Mouse (Mus musculus) intestine, postnatal 0 days (tissue): ENCODE data around the gene Mapkap1. TPM values are rescaled to one million over a fixed set of nuclear protein-coding genes. Genes with fewer than 3 reads are reported as not detected.
A peak's percentile ranks its signal among the peaks of the same experiment; 100 is the strongest.

Experiments
- ATAC-seq: fragments of 200-750 bp; cut with Nextera tagmentation; 2 replicates; pipeline ENCODE4 v1.8.0; 2017; ENCODE audit warnings: mild to moderate bottlenecking, moderate TSS enrichment, moderate library complexity
- H3K27ac ChIP-seq: fragments of 300-500 bp; sonication (generic); 2 replicates; pipeline ENCODE4 v1.5.1; 2014; ENCODE audit warnings: mild to moderate bottlenecking, low read depth, low read length, moderate library complexity
- H3K27me3 ChIP-seq: fragments of 300-500 bp; sonication (generic); replicated peaks from 2 replicates; pipeline ENCODE4 v1.6.1; 2014; ENCODE audit warnings: low read length, mixed read lengths; ENCODE audit not compliant: control insufficient read depth, insufficient read depth
- H3K36me3 ChIP-seq: fragments of 300-500 bp; sonication (generic); 2 replicates; pipeline ENCODE4 v1.6.1; 2014; ENCODE audit warnings: mild to moderate bottlenecking, moderate library complexity; ENCODE audit not compliant: control insufficient read depth, insufficient read depth
- H3K4me1 ChIP-seq: fragments of 300-500 bp; sonication (generic); replicated peaks from 2 replicates; pipeline ENCODE4 v1.6.1; 2014; ENCODE audit warnings: antibody characterized with exemption, low read length, mixed read lengths; ENCODE audit not compliant: control insufficient read depth, insufficient read depth
- H3K4me2 ChIP-seq: fragments of 300-500 bp; sonication (generic); replicated peaks from 2 replicates; pipeline ENCODE4 v1.6.1; 2014; ENCODE audit warnings: low read depth, mild to moderate bottlenecking, moderate library complexity
- H3K4me3 ChIP-seq: fragments of 300-500 bp; sonication (generic); 2 replicates; pipeline ENCODE4 v1.5.1; 2014; ENCODE audit warnings: low read depth, low read length
- H3K9ac ChIP-seq: fragments of 300-500 bp; sonication (generic); 2 replicates; pipeline ENCODE4 v1.6.1; 2014; ENCODE audit warnings: mild to moderate bottlenecking, low read depth, low read length
- H3K9me3 ChIP-seq: fragments of 300-500 bp; sonication (generic); 2 replicates; pipeline ENCODE4 v1.6.1; 2016; ENCODE audit warnings: mixed run types; ENCODE audit not compliant: control insufficient read depth
- CTCF ChIP-seq: sonication (generic); IDR thresholded peaks from 2 replicates; pipeline ENCODE4 v1.5.1; 2016; ENCODE audit warnings: low read depth, mild to moderate bottlenecking, control low read depth, antibody characterized with exemption, moderate library complexity
- WGBS: fragments of 180-500 bp; shearing (Covaris S2); extraction: QIAGEN DNeasy Blood & Tissue Kit; methylation state at CpG from one replicate; pipeline ENCODE4 v1.1.7; 2014; 5-methylcytosine and 5-hydroxymethylcytosine counted together
- polyA plus RNA-seq: library from polyadenylated mRNA; unstranded; fragments of >200 nt; fragmentation: Nextera tagmentation; extraction: Ambion mirVana; gene quantifications from 2 replicates; pipeline ENCODE4 v1.2.1, GENCODE M21; 2015

Mapkap1 gene
- polyA plus RNA-seq, 1 experiment from 2014 or later = 73.0 TPM

DNA sequence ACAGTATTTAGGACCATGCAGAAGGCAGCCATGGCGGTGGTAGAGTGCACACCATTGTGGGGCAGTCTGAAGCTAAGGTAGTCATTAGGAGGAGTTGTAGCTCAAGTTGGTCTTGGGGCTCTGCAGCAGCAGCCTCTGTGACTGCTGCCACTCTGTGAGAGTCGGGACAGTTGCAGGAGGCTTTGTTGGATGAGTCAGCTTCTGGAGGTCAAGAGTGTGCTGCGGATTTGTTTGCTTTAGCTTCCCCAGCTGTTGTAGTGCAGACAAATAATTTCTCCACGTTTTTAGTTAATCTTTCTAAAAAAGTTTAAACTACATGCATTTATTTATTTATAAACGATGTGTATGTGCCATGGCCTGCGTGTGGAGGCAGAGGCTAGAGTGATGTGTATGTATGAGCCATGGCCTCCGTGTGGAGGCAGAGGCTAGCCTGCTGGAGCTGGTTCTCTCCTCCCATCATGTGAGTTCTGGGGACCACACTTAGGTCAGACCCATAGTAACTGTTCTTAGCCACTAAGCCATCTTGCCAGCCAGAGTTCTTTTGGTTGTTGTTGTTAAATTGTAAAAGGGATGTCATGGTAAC, 62.1 kb downstream of the Mapkap1 start:
- H3K27ac ChIP-seq = no peak overlapping the region
- TF ChIP-seq CTCF = no peak
- H3K4me1 ChIP-seq = no peaks in the 10 kb centered on the region
- no peak overlapping the region for H3K9ac ChIP-seq
- 35% methylated on average over 7 of the region's 7 CpGs for WGBS
- no peak overlapping the region for H3K4me2 ChIP-seq
- no peaks in the 10 kb centered on the region for H3K27me3 ChIP-seq
- no peak for ATAC-seq
- H3K4me3 ChIP-seq = no peak overlapping the region
- H3K9me3 ChIP-seq = no peaks in the 10 kb centered on the region
- H3K36me3 ChIP-seq = no peaks in the 10 kb centered on the region

DNA sequence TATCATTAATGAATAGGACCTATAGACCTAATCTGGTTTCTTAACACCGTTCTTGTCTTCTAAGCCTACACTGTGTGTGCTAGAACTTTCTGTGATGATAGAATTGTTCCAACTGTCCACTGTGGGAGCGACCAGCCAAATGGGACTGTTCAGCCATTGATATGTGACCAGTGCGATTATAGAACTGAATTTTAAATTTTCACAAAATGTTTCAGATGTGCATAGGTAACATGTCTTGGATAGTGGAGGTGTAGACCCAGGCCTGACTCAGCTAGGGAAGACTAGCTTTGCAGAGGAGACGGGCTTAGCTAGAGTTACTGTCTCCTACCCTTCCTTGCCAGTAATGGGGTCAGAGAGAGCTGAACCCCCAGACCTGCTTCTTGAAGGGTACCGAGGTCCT, 62.8 kb downstream of the Mapkap1 start:
- no peaks in the 10 kb centered on the region for H3K4me1 ChIP-seq

DNA sequence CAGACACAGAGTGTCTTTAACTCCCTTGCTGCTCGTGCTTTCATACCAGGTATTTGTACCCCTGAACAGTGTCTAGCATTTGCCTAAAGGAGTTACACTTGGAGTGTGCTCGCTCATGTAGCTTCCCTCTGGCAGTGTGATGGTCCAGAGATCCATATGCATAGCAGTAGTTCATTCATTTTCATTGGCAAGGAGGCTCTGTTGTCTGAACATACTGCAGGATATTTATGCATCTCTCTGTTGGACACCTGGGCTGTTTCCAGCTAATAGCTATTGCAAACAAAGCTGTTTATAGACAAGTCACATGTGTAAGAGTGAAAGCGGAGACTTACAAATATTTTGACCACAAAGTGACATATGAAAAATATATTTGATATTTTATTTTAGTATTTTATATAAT, 67.2 kb downstream of the Mapkap1 start:
- no peaks in the 10 kb centered on the region for H3K27me3 ChIP-seq
- H3K4me2 ChIP-seq = no peak overlapping the region
- 0 out of 2 replicates have a peak, but pooled peaks cover 3% of the 10 kb centered on the region for H3K4me1 ChIP-seq
- ATAC-seq = no peak
- WGBS = 70% methylated on average over 3 of the region's 3 CpGs
- H3K36me3 ChIP-seq = no peaks in the 10 kb centered on the region
- H3K4me3 ChIP-seq = no peak overlapping the region
- no peaks in the 10 kb centered on the region for H3K9me3 ChIP-seq
- H3K27ac ChIP-seq = no peak overlapping the region
- no peak for TF ChIP-seq CTCF
- H3K9ac ChIP-seq = no peak overlapping the region

More for the DNA sequence above, 62.8 kb downstream of the Mapkap1 start:
- H3K9ac ChIP-seq = no peak overlapping the region
- H3K27ac ChIP-seq = no peak overlapping the region
- no peak overlapping the region for H3K4me2 ChIP-seq
- H3K9me3 ChIP-seq = no peaks in the 10 kb centered on the region
- no peak overlapping the region for H3K4me3 ChIP-seq
- no peaks in the 10 kb centered on the region for H3K27me3 ChIP-seq
- no peaks in the 10 kb centered on the region for H3K36me3 ChIP-seq
- 95% methylated on average over 5 of the region's 5 CpGs for WGBS
- no peak for TF ChIP-seq CTCF
- ATAC-seq = no peak

DNA sequence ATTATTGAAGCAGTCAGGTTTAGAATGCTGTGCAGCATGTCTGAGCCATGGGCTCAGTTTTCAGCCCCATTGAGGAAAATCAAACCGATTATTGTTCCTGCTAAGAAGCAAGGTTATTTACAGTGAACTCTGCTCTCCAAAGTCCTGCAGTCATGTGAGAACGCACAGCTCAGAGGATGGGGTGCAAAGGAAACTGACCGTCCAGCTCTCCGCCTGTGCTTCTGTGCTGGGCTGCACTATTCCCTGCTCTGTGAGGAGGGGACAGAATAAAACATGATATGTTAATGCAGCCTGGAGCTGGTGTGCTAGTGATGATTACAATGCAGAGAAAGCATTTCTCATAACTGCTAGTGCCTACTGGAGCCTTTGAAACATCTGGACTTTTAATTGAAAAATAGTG, 74.8 kb downstream of the Mapkap1 start:
- ATAC-seq = no peak
- Histone ChIP-seq H3K36me3 (no peaks in the 10 kb centered on the region; the same call in 1 of the 2 replicates), H3K27me3 (no peaks in the 10 kb centered on the region), H3K27ac (no peak overlapping the region), H3K9me3 (no peaks in the 10 kb centered on the region), H3K9ac (no peak overlapping the region), H3K4me3 (no peak overlapping the region), H3K4me2 (no peak overlapping the region), H3K4me1 (0 out of 2 replicates have a peak, but pooled peaks cover 3% of the 10 kb centered on the region)
- no peak for TF ChIP-seq CTCF
- WGBS = 31% methylated on average over 4 of the region's 4 CpGs

DNA sequence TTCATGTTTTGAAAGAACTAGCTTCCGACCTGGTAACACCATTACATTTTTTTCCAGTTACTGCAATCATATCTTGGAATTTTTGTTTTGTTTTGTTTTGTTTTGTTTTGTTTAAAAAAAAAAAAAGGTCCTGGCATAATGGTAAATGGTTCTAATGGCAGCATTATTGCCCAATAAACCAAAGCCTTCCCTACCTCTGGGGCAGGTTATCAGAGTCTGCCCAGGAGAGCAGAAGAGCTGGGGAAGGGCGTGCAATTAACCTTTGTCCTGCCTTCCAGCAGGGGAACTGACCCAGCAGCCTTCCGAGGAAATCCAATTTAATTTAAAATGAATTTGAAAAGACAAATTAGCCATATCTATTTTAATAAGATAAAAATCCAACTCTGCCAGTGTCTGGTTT, 75.5 kb downstream of the Mapkap1 start:
- H3K4me2 ChIP-seq = peak overlapping the region; percentile 9; the same call in 1 of the 2 replicates
- H3K9me3 ChIP-seq = no peaks in the 10 kb centered on the region
- no peak overlapping the region for H3K9ac ChIP-seq
- H3K36me3 ChIP-seq = no peaks in the 10 kb centered on the region; the same call in 1 of the 2 replicates
- H3K27me3 ChIP-seq = no peaks in the 10 kb centered on the region
- ATAC-seq = no peak
- 0 out of 2 replicates have a peak, but pooled peaks cover 3% of the 10 kb centered on the region for H3K4me1 ChIP-seq
- TF ChIP-seq CTCF = no peak
- no peak overlapping the region for H3K27ac ChIP-seq
- no peak overlapping the region for H3K4me3 ChIP-seq
- WGBS = 43% methylated on average over 3 of the region's 3 CpGs

DNA sequence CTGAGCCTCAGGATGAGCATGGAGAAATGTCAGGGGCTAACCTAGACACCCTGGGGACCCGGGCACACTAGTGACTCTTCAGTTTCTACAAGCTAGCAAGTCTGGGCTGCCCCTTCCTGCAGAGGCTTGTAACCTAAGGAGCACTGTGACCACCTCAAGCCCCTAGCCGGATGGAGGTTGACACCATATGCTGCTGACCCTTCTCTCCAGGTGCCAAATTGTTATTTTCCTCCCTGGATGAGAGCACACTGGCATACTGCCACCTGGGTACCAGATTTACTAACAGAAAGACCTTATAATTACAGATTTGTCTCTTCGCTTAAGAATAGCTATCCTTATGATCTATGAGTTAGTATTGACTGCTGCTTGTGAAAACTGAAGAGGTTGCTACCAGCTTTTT, 76.0 kb downstream of the Mapkap1 start:
- Histone ChIP-seq H3K4me3 (no peak overlapping the region), H3K27me3 (no peaks in the 10 kb centered on the region), H3K27ac (no peak overlapping the region), H3K4me1 (0 out of 2 replicates have a peak, but pooled peaks cover 3% of the 10 kb centered on the region), H3K9me3 (no peaks in the 10 kb centered on the region), H3K4me2 (peak overlapping the region; percentile 9; the same call in 1 of the 2 replicates), H3K9ac (no peak overlapping the region), H3K36me3 (no peaks in the 10 kb centered on the region; the same call in 1 of the 2 replicates)
- WGBS = 71% methylated on average over 3 of the region's 3 CpGs
- no peak for ATAC-seq
- TF ChIP-seq CTCF = no peak
